Mouse (Mus musculus) liver, adult 2 months (tissue): ENCODE data around the gene Sars.

Experiments used
- CTCF ChIP-seq: fragments of 200-500 bp; IDR thresholded peaks from 2 replicates; pipeline ENCODE4 v1.5.1; 2011; ENCODE audit warnings: low read depth, low read length, control low read depth
- POLR2A ChIP-seq: fragments of 200-500 bp; IDR thresholded peaks from 2 replicates; pipeline ENCODE4 v1.6.1; 2011; ENCODE audit warnings: low read length, control low read depth; ENCODE audit not compliant: insufficient read depth; ENCODE audit errors: extremely low read depth

DNA sequence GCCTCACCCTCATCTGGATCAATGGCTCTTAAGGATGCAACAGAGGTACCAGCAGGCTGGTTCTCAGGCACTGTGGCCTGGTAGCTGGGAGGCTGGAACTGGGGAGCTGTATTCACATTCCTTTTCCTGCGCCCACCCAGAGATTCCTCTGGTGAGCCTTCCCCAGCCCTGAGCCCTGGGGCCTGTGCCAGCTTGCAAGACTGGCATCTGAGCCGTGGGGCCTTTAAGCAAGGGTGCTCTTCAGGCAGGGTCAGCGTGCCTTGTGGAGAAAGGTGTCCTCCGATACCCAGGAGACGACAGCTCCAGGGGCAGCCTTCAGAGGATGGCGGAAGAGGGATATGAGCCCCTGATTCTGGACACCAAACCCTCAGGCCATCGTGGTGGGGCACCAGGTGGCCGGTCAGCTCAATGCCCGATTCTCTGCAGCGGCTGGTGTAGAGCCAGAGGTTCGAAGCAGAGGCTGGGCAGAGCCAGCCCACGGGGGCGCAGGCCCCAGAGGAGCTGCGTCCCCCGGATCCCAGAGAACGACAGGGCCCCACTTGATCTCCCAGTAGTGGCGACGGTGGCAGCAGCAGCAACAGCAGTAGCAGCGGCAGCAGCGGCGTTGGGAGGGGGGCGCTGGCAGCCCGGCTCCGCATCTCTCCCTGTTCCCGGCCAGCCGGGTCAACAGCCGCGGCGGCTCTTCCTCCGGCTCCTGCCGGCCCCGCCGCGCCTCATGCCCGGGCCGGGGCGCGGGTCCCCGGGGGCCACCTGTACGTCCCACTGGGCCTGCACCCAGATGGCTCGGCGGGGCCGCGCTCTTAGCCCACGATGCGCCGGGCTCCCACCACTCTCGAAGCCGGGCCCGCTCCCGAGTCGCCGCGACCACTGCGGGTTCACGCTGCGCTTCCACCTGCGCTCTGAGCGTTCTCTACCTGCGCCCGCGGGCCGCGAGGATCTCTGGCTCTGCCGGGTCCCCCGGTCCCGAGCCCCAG is 29.9 kb downstream of the Sars start, which contains the start of gene Celsr2:
- TF ChIP-seq CTCF, result no peak
- no peak for TF ChIP-seq POLR2A
